Mouse (Mus musculus) intestine, embryonic 16.5 days (tissue): ENCODE results near the gene Gzmm. TPM values are rescaled to one million over a fixed set of nuclear protein-coding genes. Genes with fewer than 3 reads are reported as not detected.
"Not testable (repeated sequence)": the region's sequence is repeated elsewhere in the genome, so short reads cannot be mapped to it uniquely, and the experiment has no call there.

Source experiments
- ATAC-seq: fragments of 200-750 bp; cut with Nextera tagmentation; 2 replicates; pipeline ENCODE4 v1.8.0; 2017; ENCODE audit warnings: moderate TSS enrichment, moderate library complexity
- H3K27ac ChIP-seq: fragments of 300-500 bp; sonication (generic); 2 replicates; pipeline ENCODE4 v1.5.1; 2014; ENCODE audit warnings: mild to moderate bottlenecking, low read length
- H3K27me3 ChIP-seq: fragments of 300-500 bp; sonication (generic); replicated peaks from 2 replicates; pipeline ENCODE4 v1.6.1; 2014; ENCODE audit warnings: low read length, control low read depth, mixed read lengths; ENCODE audit not compliant: control insufficient read depth, insufficient read depth
- H3K36me3 ChIP-seq: fragments of 300-500 bp; sonication (generic); 2 replicates; pipeline ENCODE4 v1.6.1; 2014; ENCODE audit warnings: low read length, control low read depth; ENCODE audit not compliant: control insufficient read depth, insufficient read depth
- H3K4me1 ChIP-seq: fragments of 300-500 bp; sonication (generic); 2 replicates; pipeline ENCODE4 v1.6.1; 2014; ENCODE audit warnings: low read length, control low read depth, mixed read lengths; ENCODE audit not compliant: control insufficient read depth, insufficient read depth
- H3K4me2 ChIP-seq: fragments of 300-500 bp; sonication (generic); 2 replicates; pipeline ENCODE4 v1.6.1; 2014; ENCODE audit warnings: low read depth, low read length, control low read depth
- H3K4me3 ChIP-seq: fragments of 300-500 bp; sonication (generic); 2 replicates; pipeline ENCODE4 v1.5.1; 2014; ENCODE audit warnings: mild to moderate bottlenecking, low read length
- H3K9ac ChIP-seq: fragments of 300-500 bp; sonication (generic); 2 replicates; pipeline ENCODE4 v1.6.1; 2014; ENCODE audit warnings: low read depth, low read length
- H3K9me3 ChIP-seq: fragments of 300-500 bp; sonication (generic); 2 replicates; pipeline ENCODE4 v1.6.1; 2016; ENCODE audit warnings: low read length, control low read depth; ENCODE audit not compliant: control insufficient read depth
- WGBS: fragments of 180-500 bp; shearing (Covaris S2); extraction: QIAGEN DNeasy Blood & Tissue Kit; methylation state at CpG from one replicate; pipeline ENCODE4 v1.1.7; 2014; 5-methylcytosine and 5-hydroxymethylcytosine counted together
- polyA plus RNA-seq: library from polyadenylated mRNA; unstranded; fragments of >200 nt; fragmentation: Nextera tagmentation; extraction: Ambion mirVana; gene quantifications from 2 replicates; pipeline ENCODE4 v1.2.1, GENCODE M21; 2015

The Gzmm gene
- polyA plus RNA-seq, 1 experiment from 2014 or later, result 0.56 TPM

DNA sequence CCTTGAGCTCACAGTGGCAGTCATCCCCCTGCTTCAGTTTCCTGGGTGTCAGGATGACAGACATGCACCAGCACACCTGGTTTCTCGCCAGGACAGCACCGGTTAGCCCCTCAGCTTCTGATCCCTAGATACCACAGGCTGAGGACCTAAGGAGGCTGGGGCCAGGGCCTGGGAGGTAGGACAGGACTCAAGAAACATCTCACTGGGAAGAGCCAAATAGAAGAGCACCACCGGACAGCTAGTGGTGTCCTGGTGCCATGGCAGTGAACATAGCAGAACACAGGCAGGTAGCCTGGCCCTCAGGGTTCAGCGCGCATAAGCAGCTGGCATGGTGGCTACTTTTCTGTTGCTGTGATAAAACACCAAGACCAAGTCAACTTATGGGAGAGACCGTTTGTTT lies 9.6 kb downstream of the Gzmm start:
- Histone ChIP-seq H3K27me3 (no peaks in the 10 kb centered on the region), H3K36me3 (no peaks in the 10 kb centered on the region), H3K27ac (peak overlapping the region; percentile 84), H3K9me3 (no peaks in the 10 kb centered on the region), H3K9ac (0 out of 2 replicates have a peak overlapping the region, but pooled peaks have one; percentile 21), H3K4me1 (peaks cover 42% of the 10 kb centered on the region), H3K4me2 (no peak overlapping the region), H3K4me3 (no peak overlapping the region)
- no peak for ATAC-seq
- WGBS, result 92% methylated on average over 6 of the region's 6 CpGs

DNA sequence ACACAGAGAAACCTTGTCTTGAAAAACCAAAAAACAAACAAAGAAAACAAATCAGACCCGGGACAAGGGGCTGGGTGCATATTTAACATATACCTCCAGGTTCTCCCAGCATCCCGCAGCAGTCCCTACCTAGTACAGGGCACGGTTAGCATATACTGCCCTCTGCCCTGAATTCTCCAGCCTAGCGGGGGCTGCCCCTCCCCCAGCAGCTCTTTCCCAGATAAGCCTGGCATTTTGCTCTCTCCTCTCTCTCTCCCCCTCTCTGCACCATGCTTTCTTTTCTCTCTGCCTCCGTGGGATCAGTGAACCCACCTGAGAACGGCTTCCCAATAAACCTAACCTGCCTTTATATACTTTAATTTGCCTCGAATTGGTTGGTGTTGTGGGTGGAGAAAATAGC lies 11.9 kb downstream of the Gzmm start:
- no peaks in the 10 kb centered on the region for H3K36me3 ChIP-seq
- peak overlapping the region; percentile 83 for H3K27ac ChIP-seq
- peaks cover 39% of the 10 kb centered on the region for H3K4me1 ChIP-seq
- no peaks in the 10 kb centered on the region for H3K9me3 ChIP-seq
- no peaks in the 10 kb centered on the region for H3K27me3 ChIP-seq
- no peak for ATAC-seq
- peak overlapping the region; percentile 51; the same call in 1 of the 2 replicates for H3K9ac ChIP-seq
- WGBS, result 33% methylated on average over 7 of the region's 7 CpGs
- H3K4me3 ChIP-seq, result no peak overlapping the region
- H3K4me2 ChIP-seq, result no peak overlapping the region

DNA sequence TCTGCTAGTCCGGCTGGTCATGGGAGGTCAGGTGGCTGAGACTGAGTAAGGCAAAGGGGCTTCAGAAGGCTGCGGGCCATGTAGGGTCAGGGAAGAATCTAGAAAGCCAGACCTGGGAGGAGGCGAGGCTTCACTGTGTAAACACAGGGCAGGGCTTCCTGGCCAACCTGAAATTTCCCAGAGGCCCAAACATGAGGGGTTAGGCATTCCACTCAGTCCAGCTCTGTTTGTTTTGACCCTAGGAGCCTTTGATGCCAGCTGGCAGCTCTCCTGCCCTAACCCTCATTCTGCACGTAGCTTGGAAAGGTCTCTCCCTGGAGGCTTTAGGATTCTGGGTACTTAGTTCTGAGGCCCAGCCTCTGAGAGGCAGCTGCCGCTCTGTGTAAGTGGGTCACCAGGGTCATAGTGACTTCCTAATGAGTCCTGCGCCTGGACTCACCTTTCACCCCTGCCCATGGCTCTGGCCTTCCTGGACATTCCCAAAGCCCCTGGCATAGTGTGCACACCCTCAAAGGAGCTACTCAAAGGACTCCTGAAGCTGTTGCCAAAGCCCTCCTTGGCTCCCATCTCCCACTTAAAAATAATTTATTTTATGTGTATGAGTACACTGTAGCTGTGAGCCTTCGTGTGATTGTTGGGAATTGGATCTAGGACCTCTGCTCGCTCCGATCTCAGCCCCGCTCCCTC lies 12.8 kb downstream of the Gzmm start:
- H3K4me2 ChIP-seq, result no peak overlapping the region
- H3K9me3 ChIP-seq, result no peaks in the 10 kb centered on the region
- no peak overlapping the region for H3K4me3 ChIP-seq
- no peaks in the 10 kb centered on the region for H3K27me3 ChIP-seq
- peak; percentile 16 for ATAC-seq
- H3K9ac ChIP-seq, result peak overlapping the region; percentile 51
- H3K27ac ChIP-seq, result peak overlapping the region; percentile 83
- H3K4me1 ChIP-seq, result peaks cover 40% of the 10 kb centered on the region
- 40% methylated on average over 10 of the region's 10 CpGs for WGBS
- no peaks in the 10 kb centered on the region for H3K36me3 ChIP-seq

DNA sequence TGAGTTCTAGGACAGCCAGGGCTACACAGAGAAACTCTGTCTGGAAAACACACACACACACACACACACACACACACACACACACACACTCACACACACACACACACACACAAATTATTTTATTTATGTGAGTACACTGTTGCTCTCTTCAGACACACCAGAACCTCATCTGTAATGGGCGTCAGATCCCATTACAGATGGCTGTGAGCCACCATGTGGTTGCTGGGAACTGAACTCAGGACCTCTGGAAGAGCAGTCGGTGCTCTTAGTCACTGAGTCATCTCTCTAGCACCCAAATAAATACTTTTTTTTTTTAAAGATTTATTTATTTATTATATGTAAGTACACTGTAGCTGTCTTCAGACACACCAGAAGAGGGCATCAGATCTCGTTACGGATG lies 14.2 kb downstream of the Gzmm start:
- WGBS, result 73% methylated on average over 2 of the region's 4 CpGs
- H3K9ac ChIP-seq, ATAC-seq: not testable (repeated sequence)

DNA sequence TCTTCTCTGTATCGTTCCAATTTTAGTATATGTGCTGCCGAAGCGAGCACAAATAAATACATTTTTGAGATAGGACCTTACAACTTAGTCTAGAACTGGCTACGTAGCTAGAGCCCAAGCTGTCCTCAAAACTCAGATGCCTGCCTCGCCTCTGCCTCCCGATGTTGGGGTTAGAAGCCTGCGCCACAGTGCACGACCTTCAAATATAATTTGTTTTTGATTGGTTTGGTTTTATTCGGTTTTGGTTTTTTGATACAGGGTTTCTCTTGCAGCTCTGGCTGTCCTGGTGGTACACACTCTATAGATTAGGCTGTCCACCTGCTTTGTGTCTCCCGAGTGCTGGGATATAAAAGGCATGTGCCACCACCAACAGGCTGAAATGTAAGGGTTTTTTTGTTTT lies 14.7 kb downstream of the Gzmm start:
- no peak overlapping the region for H3K27ac ChIP-seq
- no peak for ATAC-seq

More for the DNA sequence above, 14.2 kb downstream of the Gzmm start:
- not testable (repeated sequence) for H3K27me3 ChIP-seq, H3K27ac ChIP-seq, H3K4me2 ChIP-seq, H3K9me3 ChIP-seq, H3K4me3 ChIP-seq, H3K36me3 ChIP-seq
- H3K4me1 ChIP-seq, result peaks cover 45% of the 10 kb centered on the region

DNA sequence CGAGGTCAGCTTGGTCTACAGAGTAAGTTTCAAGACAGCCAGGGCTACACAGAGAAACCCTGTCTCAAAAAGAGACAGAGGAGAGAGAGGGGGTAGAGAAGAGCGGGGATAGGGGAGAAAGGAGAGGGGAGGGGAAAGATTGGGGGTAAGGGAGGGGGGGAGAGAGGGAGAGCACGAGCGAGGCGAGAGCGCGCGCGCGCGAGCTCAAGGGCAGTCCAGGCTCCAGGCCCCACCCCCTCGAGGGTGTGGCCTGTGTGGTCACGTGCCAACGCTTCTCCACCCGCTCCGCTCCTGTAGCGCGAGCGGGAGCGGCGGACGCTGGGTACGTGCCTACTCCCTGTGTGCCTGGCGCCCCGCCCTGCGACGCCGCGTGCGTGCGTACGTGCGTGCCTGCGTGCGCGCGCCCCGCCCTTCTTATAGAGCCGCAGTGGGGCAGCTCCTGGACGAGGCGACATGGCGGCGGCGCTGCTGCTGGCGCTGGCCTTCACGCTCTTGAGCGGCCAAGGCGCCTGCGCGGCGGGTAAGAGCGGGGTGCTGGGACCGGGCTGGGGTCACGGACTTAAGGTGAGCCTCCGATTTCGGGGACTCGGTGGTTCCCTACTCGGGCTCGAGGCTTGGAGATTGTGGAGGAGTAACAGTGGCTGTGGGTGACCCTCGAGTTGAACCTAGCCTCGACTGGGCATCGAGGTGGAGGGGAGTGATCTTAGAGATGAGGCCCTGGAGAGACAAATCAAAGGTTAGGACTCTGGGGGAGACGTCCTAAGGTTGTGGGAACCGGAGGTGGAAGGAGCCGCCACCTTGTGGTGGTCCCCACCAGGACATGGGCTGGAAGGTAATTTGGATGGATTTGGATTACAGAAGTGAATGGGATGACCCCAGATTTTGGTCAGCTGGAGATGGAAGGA lies 15.5 kb downstream of the Gzmm start, which contains the start of gene Bsg:
Bsg (plus strand) TSS at position 427 of the 905 bp plus-strand sequence.
- no peaks in the 10 kb centered on the region for H3K9me3 ChIP-seq
- peak within 1 kb of the TSS; percentile 88 for H3K4me2 ChIP-seq
- H3K36me3 ChIP-seq, result peaks cover 11% of the 10 kb centered on the region; the same call in 1 of the 2 replicates
- WGBS, result under 1% methylated on average over 63 of the region's 65 CpGs
- ATAC-seq, result peak; percentile 93
- H3K4me1 ChIP-seq, result peaks cover 53% of the 10 kb centered on the region
- no peaks in the 10 kb centered on the region for H3K27me3 ChIP-seq
- H3K27ac ChIP-seq, result peak within 1 kb of the TSS; percentile 72
- H3K4me3 ChIP-seq, result peak within 1 kb of the TSS; percentile 84
- H3K9ac ChIP-seq, result peak within 1 kb of the TSS; percentile 96

More for the DNA sequence above, 14.7 kb downstream of the Gzmm start:
- Histone ChIP-seq H3K4me2 (peak overlapping the region; percentile 62), H3K9ac (no peak overlapping the region), H3K9me3 (no peaks in the 10 kb centered on the region), H3K27me3 (no peaks in the 10 kb centered on the region), H3K36me3 (peaks cover 6% of the 10 kb centered on the region; the same call in 1 of the 2 replicates), H3K4me1 (peaks cover 46% of the 10 kb centered on the region), H3K4me3 (no peak overlapping the region)
- WGBS, result 81% methylated on average over 10 of the region's 10 CpGs

DNA sequence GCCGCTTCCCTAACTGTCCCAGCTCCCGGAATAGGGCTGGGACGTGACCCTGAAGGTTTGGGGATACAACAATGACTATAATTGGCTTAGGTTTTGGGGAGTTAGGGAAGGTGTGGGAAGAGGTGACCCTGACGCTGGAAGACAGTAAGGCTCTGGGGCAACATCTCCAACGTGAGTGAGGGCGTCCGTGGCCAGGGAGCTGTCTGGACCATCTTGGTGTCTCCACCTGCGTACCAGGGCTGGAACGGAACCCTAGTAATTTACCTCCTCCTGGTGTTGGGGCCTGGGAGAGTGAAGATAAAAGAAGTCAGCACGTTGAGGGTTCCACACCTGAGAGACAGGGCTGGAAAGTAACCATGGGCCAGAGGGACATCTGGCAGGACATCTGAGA lies 16.1 kb downstream of the Gzmm start:
- Histone ChIP-seq H3K27me3 (no peaks in the 10 kb centered on the region), H3K4me3 (peak overlapping the region; percentile 84), H3K9me3 (no peaks in the 10 kb centered on the region), H3K27ac (peak overlapping the region; percentile 72), H3K4me1 (peaks cover 53% of the 10 kb centered on the region), H3K9ac (peak overlapping the region; percentile 96), H3K36me3 (peaks cover 14% of the 10 kb centered on the region; the same call in 1 of the 2 replicates), H3K4me2 (peak overlapping the region; percentile 88)
- 3% methylated on average over 10 of the region's 10 CpGs for WGBS
- ATAC-seq, result no peak

DNA sequence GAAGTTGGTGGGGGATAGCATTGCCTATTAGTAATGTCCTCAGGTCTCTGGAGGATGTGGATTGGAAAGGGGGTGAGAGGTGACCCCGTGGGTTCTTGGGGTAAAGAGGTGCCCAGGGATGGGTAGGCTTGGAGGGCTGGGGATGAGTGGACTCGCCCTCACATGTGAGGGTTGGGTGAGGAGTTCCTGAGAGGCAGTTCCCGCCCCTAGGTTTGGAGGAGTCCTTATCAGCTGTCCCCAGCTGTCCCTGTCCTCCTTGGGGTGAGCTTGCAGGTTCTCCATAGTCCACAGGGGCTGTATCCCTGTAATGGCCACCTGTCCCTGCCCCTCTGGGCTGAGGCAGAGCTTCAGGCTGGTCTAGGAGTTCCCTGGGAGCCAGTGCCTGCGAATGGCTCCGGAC lies 17.1 kb downstream of the Gzmm start:
- H3K9me3 ChIP-seq, result no peaks in the 10 kb centered on the region
- peak overlapping the region; percentile 96 for H3K9ac ChIP-seq
- peaks cover 22% of the 10 kb centered on the region; the same call in 1 of the 2 replicates for H3K36me3 ChIP-seq
- peak overlapping the region; percentile 84 for H3K4me3 ChIP-seq
- peak overlapping the region; percentile 27; the same call in 1 of the 2 replicates for H3K27ac ChIP-seq
- 63% methylated on average over 4 of the region's 5 CpGs for WGBS
- H3K27me3 ChIP-seq, result no peaks in the 10 kb centered on the region
- ATAC-seq, result peak; percentile 4; the same call in 1 of the 2 replicates
- peaks cover 49% of the 10 kb centered on the region for H3K4me1 ChIP-seq
- H3K4me2 ChIP-seq, result peak overlapping the region; percentile 88
